Mouse (Mus musculus): ENCODE measurements at regions not wholly inside any gene's neighbourhood (a gene's known extent, or its start where the extent isn't known, plus 50 kb on each side); places are given as distances from the start of the nearest gene placed in this dataset.

GRCm38 (mm10) chr13:44305134-44305991 is 423.9 kb upstream of the Jarid2 start:
- no peak for DNase-seq

- peak; percentile 68 to 77 for DNase-seq
These were observed 422.8 kb upstream of the Jarid2 start for GRCm38 (mm10) chr13:44306275-44307050.

GRCm38 (mm10) chr13:44308227-44308626 is 421.0 kb upstream of the Jarid2 start:
- DNase-seq = no peak

GRCm38 (mm10) chr13:44312237-44312636 is 417.0 kb upstream of the Jarid2 start:
- no peak for DNase-seq

- DNase-seq = no peak
These were observed 412.4 kb upstream of the Jarid2 start for GRCm38 (mm10) chr13:44316747-44317446.

- DNase-seq = no peak
These were observed 411.7 kb upstream of the Jarid2 start for GRCm38 (mm10) chr13:44317596-44317995.

GRCm38 (mm10) chr13:44319101-44319500 is 410.2 kb upstream of the Jarid2 start:
- DNase-seq = no peak

- no peak for DNase-seq
These were observed 409.8 kb upstream of the Jarid2 start for GRCm38 (mm10) chr13:44319511-44319910.

- DNase-seq = no peak
These were observed 409.0 kb upstream of the Jarid2 start for GRCm38 (mm10) chr13:44320311-44320710.

GRCm38 (mm10) chr13:44321009-44321596 is 408.2 kb upstream of the Jarid2 start:
- no peak for DNase-seq

- no peak for DNase-seq
These were observed 400.9 kb upstream of the Jarid2 start for GRCm38 (mm10) chr13:44328416-44328815.

- no peak for DNase-seq
These were observed 400.1 kb upstream of the Jarid2 start for GRCm38 (mm10) chr13:44329161-44329560.

- DNase-seq = no peak
These were observed 399.6 kb upstream of the Jarid2 start for GRCm38 (mm10) chr13:44329701-44330100.

- no peak for DNase-seq
These were observed 396.5 kb upstream of the Jarid2 start for GRCm38 (mm10) chr13:44332716-44333240.

GRCm38 (mm10) chr13:44339061-44339741 is 390.1 kb upstream of the Jarid2 start:
- peak in 1 of 2 experiments; percentile 32 for DNase-seq

GRCm38 (mm10) chr13:44345094-44345493 is 384.2 kb upstream of the Jarid2 start:
- DNase-seq = no peak

GRCm38 (mm10) chr13:44346636-44347035 is 382.6 kb upstream of the Jarid2 start:
- no peak for DNase-seq

- no peak for DNase-seq
These were observed 381.6 kb upstream of the Jarid2 start for GRCm38 (mm10) chr13:44347662-44348061.

GRCm38 (mm10) chr13:44353899-44354298 is 375.4 kb upstream of the Jarid2 start:
- DNase-seq = peak; percentile 11 to 50

- DNase-seq = no peak
These were observed 373.5 kb upstream of the Jarid2 start for GRCm38 (mm10) chr13:44355771-44356221.

GRCm38 (mm10) chr13:44356981-44357380 is 372.3 kb upstream of the Jarid2 start:
- DNase-seq = no peak

- DNase-seq = no peak
These were observed 369.9 kb upstream of the Jarid2 start for GRCm38 (mm10) chr13:44359344-44359743.

All from lung, adult 18-20 months (tissue).